21 mouse cellular contexts compared by ENCODE assay signal in the genomic region with DNA sequence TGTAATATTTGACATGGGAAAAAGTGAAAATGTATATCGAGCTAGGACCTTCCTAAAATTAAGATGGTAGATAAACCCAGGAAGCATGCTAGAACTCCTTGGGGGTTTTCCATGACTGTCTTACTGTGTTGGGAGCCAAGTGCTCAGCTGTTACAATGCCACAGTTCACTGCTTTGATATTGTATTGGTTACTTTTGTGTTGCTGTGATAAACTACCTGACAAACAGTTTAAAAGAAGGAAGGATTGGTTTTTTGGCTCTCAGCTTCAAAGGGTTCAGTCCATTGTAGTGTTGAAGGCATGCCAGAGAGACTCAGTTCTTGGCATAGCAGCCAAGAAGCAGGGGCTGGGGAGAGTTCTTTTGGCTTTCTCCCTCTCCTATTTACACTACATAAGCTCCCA.
DNase-seq lines count a peak whose midpoint lies in the region; ATAC-seq and TF ChIP-seq lines count a peak whose summit lies in the region.
"Had no signal": no experiment of that assay in that cellular context is flagged by ENCODE, and none has a peak within 500 bp of the region (broad histone marks: within the 10 kb centered on the region; RNA-seq: fewer than 3 reads in every experiment).

No protein-coding gene starts in this region.

- H3K9me3 ChIP-seq in lung, embryonic 14.5 days (ENCODE audit: low read depth, low read length): no peaks in the 10 kb centered on the region
- no peaks in the 10 kb centered on the region for H3K9me3 ChIP-seq in lung, embryonic 15.5 days
- H3K9me3 ChIP-seq in lung, embryonic 16.5 days (ENCODE audit: control insufficient read depth, low read length): no peaks in the 10 kb centered on the region
- H3K9me3 ChIP-seq: G1E had no signal

- WGBS in lung, embryonic 14.5 days: 42% methylated on average over 1 of the region's 1 CpGs
- 35% methylated on average over 1 of the region's 1 CpGs for WGBS in lung, embryonic 15.5 days
- WGBS in lung, embryonic 16.5 days: 47% methylated on average over 1 of the region's 1 CpGs

- no peaks in the 10 kb centered on the region for H3K4me1 ChIP-seq in lung, embryonic 14.5 days (ENCODE audit: insufficient read depth)
- H3K4me1 ChIP-seq in lung, embryonic 15.5 days: peaks cover 6% of the 10 kb centered on the region; the same call in 1 of the 2 replicates
- no peaks in the 10 kb centered on the region for H3K4me1 ChIP-seq in lung, embryonic 16.5 days (replicated peaks; ENCODE audit: control insufficient read depth, insufficient read depth, low read length)

- H3K36me3 ChIP-seq in lung, embryonic 14.5 days (ENCODE audit: insufficient read depth): no peaks in the 10 kb centered on the region
- H3K36me3 ChIP-seq in lung, embryonic 15.5 days: no peaks in the 10 kb centered on the region
- H3K36me3 ChIP-seq in lung, embryonic 16.5 days (ENCODE audit: control insufficient read depth, insufficient read depth, low read length): no peaks in the 10 kb centered on the region
- H3K36me3 ChIP-seq: G1E had no signal

- H3K4me2 ChIP-seq in lung, embryonic 14.5 days: no peak overlapping the region
- no peak overlapping the region for H3K4me2 ChIP-seq in lung, embryonic 15.5 days
- no peak overlapping the region for H3K4me2 ChIP-seq in lung, embryonic 16.5 days (ENCODE audit: low read depth, low read length)

- no peak overlapping the region for H3K27ac ChIP-seq in lung, embryonic 14.5 days (ENCODE audit: low read depth)
- H3K27ac ChIP-seq in lung, embryonic 15.5 days: no peak overlapping the region
- no peak overlapping the region for H3K27ac ChIP-seq in lung, embryonic 16.5 days (ENCODE audit: low read length)

- ATAC-seq in lung, embryonic 14.5 days (ENCODE audit: insufficient read depth): no peak; the same call in 1 of the 2 replicates
- peak; percentile 62; the same call in 1 of the 2 replicates for ATAC-seq in lung, embryonic 15.5 days (ENCODE audit: borderline replicate concordance, extremely low read depth, low FRiP score, low TSS enrichment)
- ATAC-seq in lung, embryonic 16.5 days (ENCODE audit: low read depth): peak; percentile 41; the same call in 1 of the 2 replicates
- ATAC-seq: activated CD4-positive, CD25-positive, alpha-beta regulatory T cell, adult 4 months; CD4-positive, CD25-positive, alpha-beta regulatory T cell, adult 4 months; Patski had no signal

- TF ChIP-seq CTCF in lung, embryonic 14.5 days (IDR thresholded peaks at IDR 0.05; ENCODE audit: low read depth): no peak

- H3K4me3 ChIP-seq in lung, embryonic 14.5 days (ENCODE audit: low read depth, low read length): no peak overlapping the region
- no peak overlapping the region for H3K4me3 ChIP-seq in lung, embryonic 15.5 days
- H3K4me3 ChIP-seq in lung, embryonic 16.5 days (ENCODE audit: low read length): no peak overlapping the region

- H3K9ac ChIP-seq in lung, embryonic 14.5 days: no peak overlapping the region
- no peak overlapping the region for H3K9ac ChIP-seq in lung, embryonic 15.5 days
- H3K9ac ChIP-seq in lung, embryonic 16.5 days (ENCODE audit: low read length): no peak overlapping the region

- H3K27me3 ChIP-seq in lung, embryonic 14.5 days (ENCODE audit: insufficient read depth, low read length): no peaks in the 10 kb centered on the region
- H3K27me3 ChIP-seq in lung, embryonic 15.5 days: no peaks in the 10 kb centered on the region
- H3K27me3 ChIP-seq in lung, embryonic 16.5 days (ENCODE audit: control insufficient read depth, insufficient read depth, low read depth, low read length): no peaks in the 10 kb centered on the region
- H3K27me3 ChIP-seq: CH12.LX had no signal

- DNase-seq in lung, embryonic 14.5 days: peak; percentile 69
- DNase-seq in lung, postnatal 14 days: no peak
- no peak for DNase-seq in lung, postnatal 36 days
- DNase-seq in lung, adult 18-20 months: no peak
- DNase-seq: adrenal gland, adult 2 months; adrenal gland, adult 8-10 months; adrenal gland, postnatal 10 days; adrenal gland, postnatal 14 days; adrenal gland, postnatal 25 days; adrenal gland, postnatal 36 days; B cell, adult 2 months; cerebellum, adult 11 months; cerebellum, adult 11-12 months; cerebellum, adult 18-20 months had no signal
